Mouse (Mus musculus) telencephalon, adult 2 months (tissue): ENCODE data around the gene Rnf19b.

ENCODE experiments used
- DNase-seq: peaks from one replicate; pipeline ENCODE4 v3.0.0-alpha.2; 2011; ENCODE audit warnings: low read depth, low spot score

Gene Rnf19b

GRCm38 (mm10) chr4:129068848-129069247 lies 10.8 kb downstream of the Rnf19b start:
- no peak for DNase-seq

- DNase-seq, result no peak
Observed at GRCm38 (mm10) chr4:129079126-129079525, 21.1 kb downstream of the Rnf19b start.

GRCm38 (mm10) chr4:129081041-129081440 lies 23.0 kb downstream of the Rnf19b start:
- DNase-seq, result no peak

GRCm38 (mm10) chr4:129081512-129081911 lies 23.4 kb downstream of the Rnf19b start:
- no peak for DNase-seq

GRCm38 (mm10) chr4:129081939-129082338 lies 23.9 kb downstream of the Rnf19b start:
- DNase-seq, result no peak

- DNase-seq, result peak; percentile 40
Observed at GRCm38 (mm10) chr4:129082379-129083115, 24.5 kb downstream of the Rnf19b start.

- no peak for DNase-seq
Observed at GRCm38 (mm10) chr4:129084896-129085295, 26.8 kb downstream of the Rnf19b start.

- DNase-seq, result peak; percentile 19
Observed at GRCm38 (mm10) chr4:129086078-129086477, 28.0 kb downstream of the Rnf19b start.

GRCm38 (mm10) chr4:129087850-129088249 lies 29.8 kb downstream of the Rnf19b start:
- no peak for DNase-seq

- DNase-seq, result no peak
Observed at GRCm38 (mm10) chr4:129095276-129095675, 37.2 kb downstream of the Rnf19b start.

GRCm38 (mm10) chr4:129097006-129097405 lies 38.9 kb downstream of the Rnf19b start:
- no peak for DNase-seq

- no peak for DNase-seq
Observed at GRCm38 (mm10) chr4:129102133-129102829, 44.2 kb downstream of the Rnf19b start.

- DNase-seq, result no peak
Observed at GRCm38 (mm10) chr4:129105356-129105755, 47.3 kb downstream of the Rnf19b start, which contains the start of gene Tmem54. TSS of gene Tmem54 (plus strand) at chr4:129105548.

- DNase-seq, result no peak
Observed at GRCm38 (mm10) chr4:129106073-129106472, 48.0 kb downstream of the Rnf19b start.

GRCm38 (mm10) chr4:129107348-129107899 lies 49.4 kb downstream of the Rnf19b start:
- no peak for DNase-seq

GRCm38 (mm10) chr4:129108624-129109023 lies 50.6 kb downstream of the Rnf19b start:
- DNase-seq, result no peak

GRCm38 (mm10) chr4:129110804-129111203 lies 52.7 kb downstream of the Rnf19b start:
- no peak for DNase-seq

GRCm38 (mm10) chr4:129111350-129111749 lies 53.3 kb downstream of the Rnf19b start:
- no peak for DNase-seq

GRCm38 (mm10) chr4:129112231-129112630 lies 54.2 kb downstream of the Rnf19b start:
- no peak for DNase-seq

- DNase-seq, result peak; percentile 93
Observed at GRCm38 (mm10) chr4:129113083-129113988, 55.3 kb downstream of the Rnf19b start.

- DNase-seq, result no peak
Observed at GRCm38 (mm10) chr4:129116703-129117102, 58.6 kb downstream of the Rnf19b start.
